9 mouse cellular contexts compared by ENCODE assay signal in genomic region chr11:69799394-69800137, GRCm38 (mm10). TPM values are rescaled to one million over a fixed set of nuclear protein-coding genes. Genes with fewer than 3 reads are reported as not detected.
A peak's percentile ranks its signal among the peaks of the same experiment; 100 is the strongest.
DNase-seq lines count a peak whose midpoint lies in the region; ATAC-seq and TF ChIP-seq lines count a peak whose summit lies in the region.
"Had no signal": no experiment of that assay in that cellular context is flagged by ENCODE, and none has a peak within 500 bp of the region (broad histone marks: within the 10 kb centered on the region; RNA-seq: fewer than 3 reads in every experiment).

No protein-coding gene starts in this region.

- H3K9ac ChIP-seq in hindbrain, embryonic 14.5 days = peak overlapping the region; percentile 70

- ATAC-seq in hindbrain, embryonic 14.5 days (ENCODE audit: low FRiP score) = no peak
- ATAC-seq in megakaryocyte progenitor cell, adult 5-6 weeks (replicated peaks; ENCODE audit: poor library complexity) = no peak

- no peak overlapping the region for H3ac ChIP-seq in myocyte (ENCODE audit: control insufficient read depth, insufficient read length)

- H3K4me3 ChIP-seq in hindbrain, embryonic 14.5 days (replicated peaks; ENCODE audit: low read length) = peak overlapping the region; percentile 49
- H3K4me3 ChIP-seq in myocyte = peak overlapping the region; percentile 65

- H3K79me2 ChIP-seq in myocyte (ENCODE audit: control insufficient read depth, insufficient read depth) = no peaks in the 10 kb centered on the region

- no peaks in the 10 kb centered on the region for H3K9me3 ChIP-seq in hindbrain, embryonic 14.5 days (ENCODE audit: control insufficient read depth, low read length)

- peaks cover 35% of the 10 kb centered on the region for H3K4me1 ChIP-seq in hindbrain, embryonic 14.5 days (replicated peaks; ENCODE audit: control insufficient read depth, insufficient read depth, low read length)

- H3K36me3 ChIP-seq in hindbrain, embryonic 14.5 days (replicated peaks; ENCODE audit: control insufficient read depth, insufficient read depth) = no peaks in the 10 kb centered on the region
- H3K36me3 ChIP-seq in myocyte (ENCODE audit: control insufficient read depth, insufficient read depth) = peaks cover 4% of the 10 kb centered on the region

- WGBS in hindbrain, embryonic 14.5 days = 17% methylated on average over 11 of the region's 12 CpGs

- H3K4me2 ChIP-seq in hindbrain, embryonic 14.5 days (replicated peaks) = peak overlapping the region; percentile 88
- peak overlapping the region; percentile 99 for H3K4me2 ChIP-seq in myocyte (ENCODE audit: low read depth)

- peak; percentile 41 for DNase-seq in kidney, postnatal 10 days
- no peak for DNase-seq in kidney, adult 8-10 months
- DNase-seq in ZHBTc4 (ENCODE audit: low read depth, low spot score) = peak; percentile 46
- DNase-seq in hindbrain, embryonic 14.5 days (ENCODE audit: low spot score) = no peak
- no peak for DNase-seq in urinary bladder, postnatal 14 days (ENCODE audit: low spot score)
- DNase-seq in adrenal gland, adult 8-10 months = no peak

- peak overlapping the region; percentile 90 for H3K27ac ChIP-seq in hindbrain, embryonic 14.5 days

- no peak for TF ChIP-seq POLR2A in myocyte (IDR thresholded peaks at IDR 0.05; ENCODE audit: insufficient read length, low read depth)

- H3K27me3 ChIP-seq in hindbrain, embryonic 14.5 days (ENCODE audit: control insufficient read depth, insufficient read depth, low read length) = peaks cover 16% of the 10 kb centered on the region
- H3K27me3 ChIP-seq in myocyte (ENCODE audit: control insufficient read depth, insufficient read depth, insufficient read length) = no peaks in the 10 kb centered on the region

TF ChIP-seq in myocyte, 11 proteins besides CTCF, POLR2A, EP300 and RAD21:
- TF ChIP-seq MYOG (IDR thresholded peaks at IDR 0.05; ENCODE audit: control insufficient read depth in 1 of 3, insufficient read depth in 1 of 3, insufficient read length in 2 of 3, low read depth in 2 of 3) = peak in 1 of 3 experiments; percentile 6
- TF ChIP-seq POLR2AphosphoS2 (IDR thresholded peaks at IDR 0.05; ENCODE audit: insufficient read length, low read depth) = no peak
- TF ChIP-seq REST (IDR thresholded peaks at IDR 0.05; ENCODE audit: insufficient read depth, insufficient read length) = no peak
- peak in 1 of 3 experiments; percentile 61 for TF ChIP-seq MYOD1 (IDR thresholded peaks at IDR 0.05; ENCODE audit: control insufficient read depth in 1 of 3, insufficient read length in 2 of 3, low read depth in 2 of 3)

RNA-seq across cellular contexts. Expression of gene Fgf11, which starts 2.1 kb away (rescaled TPM):
- polyA plus RNA-seq in hindbrain, embryonic 14.5 days (2014; fragmentation: Nextera tagmentation; extraction: Ambion mirVana) = 4.3 TPM in 2 replicates
- 17.5 TPM for polyA plus RNA-seq in myocyte (2012; fragmentation: generic; extraction: Trizol)
- total RNA-seq in adrenal gland, adult 8-10 months (2022) = 10 to 100 TPM in 2 of 4 experiments, 1 to 10 TPM in 2; 2.5 to 32.7 (median 16.9) TPM
- total RNA-seq in megakaryocyte progenitor cell, adult 5-6 weeks (2015) = 0.22 and 0.52 TPM in 2 replicates
- 0.21 and 0.41 TPM in 2 replicates for total RNA-seq in megakaryocyte progenitor cell, adult 5-6 weeks (2017)

RNA-seq across cellular contexts. Expression of gene Chrnb1, which starts 3.8 kb away (rescaled TPM):
- polyA plus RNA-seq in hindbrain, embryonic 14.5 days (2014; fragmentation: Nextera tagmentation; extraction: Ambion mirVana) = 1.4 and 1.6 TPM in 2 replicates
- polyA plus RNA-seq in myocyte (2012; fragmentation: generic; extraction: Trizol) = 95.3 TPM
- total RNA-seq in adrenal gland, adult 8-10 months (2022) = 1 to 10 TPM; 1.5 to 8.1 (median 5.0) TPM
- 0.24 and 1.6 TPM in 2 replicates for total RNA-seq in megakaryocyte progenitor cell, adult 5-6 weeks (2015)
- total RNA-seq in megakaryocyte progenitor cell, adult 5-6 weeks (2017) = 0.04 and 0.44 TPM in 2 replicates

RNA-seq across cellular contexts. Expression of gene Tmem102, which starts 5.9 kb away (rescaled TPM):
- 0.90 and 1.9 TPM in 2 replicates for polyA plus RNA-seq in hindbrain, embryonic 14.5 days (2014; fragmentation: Nextera tagmentation; extraction: Ambion mirVana)
- polyA plus RNA-seq in myocyte (2012; fragmentation: generic; extraction: Trizol) = 0.61 TPM
- 1 to 10 TPM in 1 of 4 experiments, under 1 TPM in 3; 0.45 to 1.1 (median 0.72) TPM for total RNA-seq in adrenal gland, adult 8-10 months (2022)
- not detected in 2 replicates for total RNA-seq in megakaryocyte progenitor cell, adult 5-6 weeks (2015)
- total RNA-seq in megakaryocyte progenitor cell, adult 5-6 weeks (2017) = not detected in 2 replicates

RNA-seq across cellular contexts. Expression of gene Gm39566, which starts 15.5 kb away (rescaled TPM):
- not detected in 2 replicates for polyA plus RNA-seq in hindbrain, embryonic 14.5 days (2014; fragmentation: Nextera tagmentation; extraction: Ambion mirVana)
- polyA plus RNA-seq in myocyte (2012; fragmentation: generic; extraction: Trizol) = 0.02 TPM
- total RNA-seq in adrenal gland, adult 8-10 months (2022) = not detected
- total RNA-seq in megakaryocyte progenitor cell, adult 5-6 weeks (2015) = not detected in 2 replicates
- total RNA-seq in megakaryocyte progenitor cell, adult 5-6 weeks (2017) = not detected in 2 replicates
- polyA plus RNA-seq: liver, embryonic 16.5 days had no signal

RNA-seq across cellular contexts. Expression of gene Spem2, which starts 18.7 kb away (rescaled TPM):
- polyA plus RNA-seq in hindbrain, embryonic 14.5 days (2014; fragmentation: Nextera tagmentation; extraction: Ambion mirVana) = not detected in 2 replicates
- polyA plus RNA-seq in myocyte (2012; fragmentation: generic; extraction: Trizol) = not detected
- total RNA-seq in adrenal gland, adult 8-10 months (2022) = not detected
- total RNA-seq in megakaryocyte progenitor cell, adult 5-6 weeks (2015) = not detected in 2 replicates
- not detected in 2 replicates for total RNA-seq in megakaryocyte progenitor cell, adult 5-6 weeks (2017)
- polyA plus RNA-seq: liver, embryonic 16.5 days had no signal

Comparison
In these comparisons a context has a peak if more than half of its experiments do, and no peak if none do; other contexts are left out.
1. DNase-seq: peak in kidney, postnatal 10 days (single experiment) and ZHBTc4 (single experiment); none in kidney, adult 8-10 months (0 of 2), hindbrain, embryonic 14.5 days (single experiment), urinary bladder, postnatal 14 days (single experiment) and adrenal gland, adult 8-10 months (single experiment).